Mouse (Mus musculus) layer of hippocampus, adult 18-20 months (tissue): Measurements from ENCODE around the gene Eddm3b. TPM values are rescaled to one million over a fixed set of nuclear protein-coding genes. Genes with fewer than 3 reads are reported as not detected.
"Not testable (repeated sequence)": the region's sequence is repeated elsewhere in the genome, so short reads cannot be mapped to it uniquely, and the experiment has no call there.

Experiments used
- DNase-seq, 2 experiments: peaks; one replicate each; pipeline ENCODE4 v3.0.0; 2022; ENCODE audit warnings: low spot score in 2 of 2
- total RNA-seq, 2 experiments: library from RNA; stranded (reverse); gene quantifications; 2 replicates each; pipeline ENCODE4 v1.2.3; 2021

The Eddm3b gene
- total RNA-seq, 2 experiments from 2014 or later = not detected

GRCm38 (mm10) chr14:51142568-51142967 is 28.3 kb downstream of the Eddm3b start:
- DNase-seq = no peak

- peak; percentile 64 to 77 for DNase-seq
These were observed 29.1 kb downstream of the Eddm3b start for GRCm38 (mm10) chr14:51143287-51143686.

DNA sequence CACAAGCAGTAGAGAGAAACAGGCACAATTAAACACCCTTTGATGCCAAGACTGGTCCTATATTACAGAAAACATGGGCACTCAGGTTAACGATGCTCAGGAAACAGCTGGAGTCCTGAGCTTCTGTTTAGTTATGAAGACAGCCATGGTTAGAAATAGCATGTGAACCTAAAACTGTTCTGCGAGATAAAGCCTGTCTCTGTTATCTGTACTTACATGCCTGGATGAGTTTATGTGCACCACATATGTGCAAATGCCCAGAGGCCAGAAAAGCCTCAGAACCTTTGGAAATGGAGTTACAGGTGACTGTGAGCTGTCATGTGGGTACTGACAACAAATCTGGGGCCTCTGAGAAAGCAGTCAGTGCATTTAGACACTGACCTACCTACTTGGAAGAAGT is 29.7 kb downstream of the Eddm3b start:
- DNase-seq = no peak

DNA sequence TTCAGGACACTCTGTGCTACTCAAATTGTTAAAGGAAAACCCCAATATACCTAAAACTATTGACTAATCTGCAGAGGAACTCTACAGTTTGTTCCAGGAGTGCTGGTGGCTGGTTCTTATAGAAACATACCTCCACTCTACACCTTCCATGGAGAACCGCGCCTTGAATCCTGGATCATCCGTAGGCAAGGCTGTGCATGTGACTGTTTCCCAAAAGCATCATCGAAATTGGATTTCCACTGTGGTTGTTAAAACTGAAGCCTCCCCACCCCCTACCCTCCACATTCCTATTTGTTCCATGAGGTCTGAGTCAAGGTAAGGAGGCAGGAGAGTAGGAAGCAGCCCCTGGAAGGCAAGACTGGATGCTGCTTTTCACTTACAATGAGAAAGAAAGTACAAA is 30.2 kb downstream of the Eddm3b start:
- DNase-seq = no peak

- no peak for DNase-seq
These were observed 31.3 kb downstream of the Eddm3b start for GRCm38 (mm10) chr14:51145521-51145920.

DNA sequence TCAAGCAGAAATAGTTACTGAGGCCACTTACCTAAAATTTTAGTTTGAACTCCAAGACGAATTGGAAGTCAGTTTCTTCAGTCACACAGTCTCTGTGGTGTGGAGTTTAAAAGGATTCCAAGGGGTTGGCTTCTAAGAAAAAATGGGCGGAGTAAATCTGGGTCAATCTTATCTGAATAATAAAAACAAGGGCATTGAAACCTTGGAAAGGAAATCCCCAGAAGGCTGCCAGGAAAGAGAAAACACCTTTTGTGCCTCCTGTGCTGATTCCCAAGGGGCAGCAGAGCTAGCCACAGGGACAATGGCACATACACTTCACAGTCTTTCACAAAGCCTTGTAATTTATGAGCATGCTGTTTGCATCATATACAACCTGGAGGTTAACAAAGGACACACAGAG is 32.5 kb downstream of the Eddm3b start, which contains the start of gene Rnase1:
TSS of gene Rnase1 (minus strand) at position 101 of the 400 bp plus-strand sequence.
- no peak for DNase-seq

DNA sequence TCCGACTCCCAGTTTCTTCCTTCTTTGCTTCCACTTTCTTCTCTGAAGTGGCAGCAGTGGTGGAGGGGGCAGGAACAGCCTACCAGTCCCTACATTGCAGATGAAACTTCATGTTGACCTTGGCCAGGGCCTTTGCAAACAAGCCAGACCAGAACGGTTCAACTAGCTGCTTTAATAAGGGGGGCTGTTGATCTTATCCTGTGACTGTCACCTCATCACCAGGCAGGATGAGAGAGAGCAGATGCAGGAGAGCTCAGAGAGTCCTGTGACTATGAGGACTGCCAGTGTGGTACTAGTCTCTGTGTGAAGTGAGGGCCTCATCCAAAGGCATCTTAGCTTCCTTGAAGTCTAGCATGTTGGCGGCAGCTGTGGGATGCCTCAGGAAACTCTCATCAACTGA is 33.8 kb downstream of the Eddm3b start:
- no peak for DNase-seq

DNA sequence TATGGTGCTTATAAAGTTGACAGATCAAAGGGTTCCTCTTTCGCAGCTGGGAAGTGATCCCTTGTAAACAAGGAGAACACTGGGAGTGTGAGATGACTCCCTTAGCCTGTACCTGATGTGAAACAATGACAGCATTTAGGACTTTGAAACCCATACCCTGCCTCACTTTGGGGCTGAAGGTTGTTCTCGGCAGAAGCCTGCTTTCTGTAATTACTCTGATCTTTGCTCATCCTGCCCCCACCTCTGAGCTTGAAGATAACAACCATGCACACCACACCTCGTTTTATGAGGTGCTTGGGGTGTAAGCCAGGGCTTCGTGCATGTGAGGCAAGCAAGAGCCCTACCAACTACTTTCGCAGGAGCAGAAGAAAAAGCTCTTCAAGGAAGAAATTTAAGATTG is 34.9 kb downstream of the Eddm3b start:
- no peak for DNase-seq

DNA sequence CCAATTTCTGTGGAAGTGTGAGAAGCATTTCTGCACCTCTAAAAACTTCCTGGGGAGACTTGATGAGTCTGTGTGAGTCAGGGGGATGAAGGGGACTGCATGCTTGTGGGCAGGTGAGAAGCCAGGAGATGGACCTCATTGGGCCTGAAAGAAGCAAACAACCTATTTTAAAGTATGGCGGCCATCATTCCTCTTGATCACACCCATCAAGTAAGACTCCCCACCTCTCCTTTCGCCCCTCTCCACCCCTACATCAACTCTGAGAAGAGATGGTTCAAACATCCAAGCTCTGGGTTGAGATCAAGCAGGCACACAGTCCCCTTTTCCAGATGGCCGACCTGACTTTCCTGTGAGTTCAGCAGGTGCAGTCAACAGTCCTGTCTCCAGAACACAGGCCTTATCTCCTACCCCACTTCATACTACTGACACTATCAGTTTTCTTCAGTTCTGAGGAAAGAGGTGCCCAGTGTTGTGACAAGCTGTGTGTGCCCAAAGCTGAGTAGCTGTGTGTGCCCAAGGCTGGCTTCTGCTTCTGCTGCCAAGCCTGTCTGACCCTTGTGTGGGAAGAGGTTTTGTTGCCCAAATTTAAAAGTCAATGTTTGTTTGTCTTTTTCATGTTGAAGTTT is 36.1 kb downstream of the Eddm3b start:
- DNase-seq = no peak

- no peak for DNase-seq
These were observed 38.1 kb downstream of the Eddm3b start for GRCm38 (mm10) chr14:51152249-51152870.

DNA sequence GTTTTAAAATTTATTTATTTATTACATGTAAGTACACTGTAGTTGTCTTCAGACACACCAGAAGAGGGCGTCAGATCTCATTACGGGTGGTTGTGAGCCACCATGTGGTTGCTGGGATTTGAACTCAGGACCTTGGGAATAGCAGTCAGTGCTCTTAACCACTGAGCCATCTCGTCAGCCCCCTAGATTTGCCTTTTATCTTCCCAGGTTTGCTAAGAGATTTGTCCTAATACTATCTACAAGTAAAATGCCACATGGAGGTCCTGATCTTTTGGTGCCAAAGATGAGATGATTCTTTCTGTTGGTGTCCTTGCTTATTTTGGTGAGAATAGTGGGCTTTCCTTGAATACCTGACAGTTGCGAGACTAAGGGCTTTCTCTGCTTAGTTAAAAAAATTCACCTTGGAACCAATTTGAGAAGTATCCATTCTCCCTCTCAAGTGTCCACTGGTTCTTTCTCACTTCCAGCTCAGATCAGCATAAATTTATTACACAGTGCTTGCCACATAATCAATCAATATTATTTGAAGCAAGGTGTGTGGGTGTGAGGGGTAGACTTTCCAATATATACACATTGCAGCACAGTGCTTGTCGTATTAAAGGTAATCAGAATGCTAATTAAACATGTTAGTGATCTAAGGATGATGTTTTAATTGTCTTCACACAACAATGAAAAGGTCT is 42.0 kb downstream of the Eddm3b start:
- DNase-seq = no peak

GRCm38 (mm10) chr14:51156736-51157068 is 42.5 kb downstream of the Eddm3b start:
- no peak for DNase-seq

- DNase-seq = no peak
These were observed 42.8 kb downstream of the Eddm3b start for GRCm38 (mm10) chr14:51157072-51157471.

- DNase-seq = peak; percentile 70 to 90
These were observed 47.8 kb downstream of the Eddm3b start, which contains the start of gene Rnase2b for GRCm38 (mm10) chr14:51161976-51162375. TSS of gene Rnase2b (plus strand) at chr14:51162260.

- DNase-seq = not testable (repeated sequence)
These were observed 49.1 kb downstream of the Eddm3b start for GRCm38 (mm10) chr14:51163323-51163722.

DNA sequence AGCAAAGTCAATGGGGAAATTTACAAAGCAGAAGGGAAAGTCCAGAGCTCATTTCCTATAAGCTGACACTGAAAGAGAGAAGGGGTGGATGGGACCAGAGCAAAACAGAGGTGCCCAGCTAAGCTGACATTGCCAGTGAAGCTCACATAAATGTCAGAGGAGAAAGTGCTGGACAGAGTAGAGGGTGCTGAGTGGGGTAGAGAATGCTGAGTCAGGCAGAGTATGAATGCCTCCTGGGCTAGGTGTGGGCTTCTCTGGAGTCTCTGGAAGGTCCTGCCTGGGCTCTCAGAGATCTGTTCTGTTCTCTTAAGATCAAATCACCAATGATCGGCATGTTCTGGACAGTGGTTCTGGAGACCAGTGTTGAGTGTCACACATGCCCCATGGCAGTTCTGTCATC is 51.2 kb downstream of the Eddm3b start:
- DNase-seq = no peak

- no peak for DNase-seq
These were observed 51.8 kb downstream of the Eddm3b start for GRCm38 (mm10) chr14:51166068-51166467.

Other genes starting within 250 kb of the Eddm3b start
- gene Tep1, start 243.9 kb upstream of the Eddm3b start, total RNA-seq = 1 to 10 TPM; 2.9 to 3.6 TPM
- 1 to 10 TPM; 3.7 to 5.9 TPM for gene Klhl33, start 216.9 kb upstream of the Eddm3b start, total RNA-seq
- gene Osgep, start 189.5 kb upstream of the Eddm3b start, total RNA-seq = 10 to 100 TPM; 34.9 to 39.0 TPM
- 10 to 100 TPM; 62.8 to 65.7 TPM for gene Apex1, start 189.5 kb upstream of the Eddm3b start, total RNA-seq
- gene Pip4p1, start 183.6 kb upstream of the Eddm3b start, total RNA-seq = 10 to 100 TPM; 86.4 to 96.1 TPM
- 10 to 100 TPM; 13.1 to 18.3 TPM for gene Pnp, start 183.3 kb upstream of the Eddm3b start, total RNA-seq
- gene Gm49342, start 169.9 kb upstream of the Eddm3b start, total RNA-seq = 1 to 10 TPM; 6.2 to 9.3 TPM
- gene Pnp2, start 158.4 kb upstream of the Eddm3b start, total RNA-seq = 1 to 10 TPM in 1 of 2 experiments, under 1 TPM in 1; 0.94 to 1.3 TPM
- gene Rnase10, start 106.7 kb upstream of the Eddm3b start, total RNA-seq = not detected
- not detected for gene Rnase9, start 72.6 kb upstream of the Eddm3b start, total RNA-seq
- gene Rnase11, start 64.3 kb upstream of the Eddm3b start, total RNA-seq = not detected
- not detected for gene Rnase12, start 56.8 kb upstream of the Eddm3b start, total RNA-seq
- not detected for gene Olfr750, start 40.0 kb upstream of the Eddm3b start, total RNA-seq
- 10 to 100 TPM; 15.1 to 16.7 TPM for gene Rnase4, start 23.3 kb upstream of the Eddm3b start, total RNA-seq
- gene Ang, start 23.3 kb upstream of the Eddm3b start, total RNA-seq = 1 to 10 TPM; 3.3 to 5.5 TPM
- gene Rnase6, start 9.5 kb downstream of the Eddm3b start, total RNA-seq = under 1 TPM; 0.30 to 0.66 TPM
- gene Rnase1, start 32.4 kb downstream of the Eddm3b start, total RNA-seq = 1 to 10 TPM; 2.4 to 3.7 TPM
- under 1 TPM in 1 of 2 experiments, not detected in 1; 0.46 TPM for gene Rnase2b, start 47.8 kb downstream of the Eddm3b start, total RNA-seq
- not detected for gene Ang2, start 84.7 kb downstream of the Eddm3b start, total RNA-seq
- gene Ear14, start 89.0 kb downstream of the Eddm3b start, total RNA-seq = not detected
- not detected for gene Rnase2a, start 141.7 kb downstream of the Eddm3b start, total RNA-seq
- gene Gm7247, start 247.3 kb downstream of the Eddm3b start, total RNA-seq = not detected